Mouse (Mus musculus) bone marrow, adult 2 months (tissue): ENCODE measurements at regions not wholly inside any gene's neighbourhood (a gene's known extent, or its start where the extent isn't known, plus 50 kb on each side); places are given as distances from the start of the nearest gene placed in this dataset.

Experiments
- H3K27ac ChIP-seq: fragments of 200-500 bp; 2 replicates; pipeline ENCODE4 v1.5.1; 2012; ENCODE audit warnings: low read depth, mild to moderate bottlenecking, control low read depth, inconsistent platforms, low read length; ENCODE audit not compliant: control insufficient read depth, poor library complexity, insufficient read depth
- H3K4me1 ChIP-seq: fragments of 200-500 bp; 2 replicates; pipeline ENCODE4 v1.6.1; 2011; ENCODE audit warnings: low read length; ENCODE audit not compliant: control insufficient read depth, insufficient read depth
- H3K4me3 ChIP-seq: fragments of 200-500 bp; replicated peaks from 2 replicates; pipeline ENCODE3; 2011; ENCODE audit warnings: mild to moderate bottlenecking, low read depth, low read length, control low read depth; ENCODE audit not compliant: control insufficient read depth
- CTCF ChIP-seq: fragments of 200-500 bp; IDR thresholded peaks from 2 replicates; pipeline ENCODE4 v1.5.1; 2011; ENCODE audit warnings: low read length, control low read depth; ENCODE audit not compliant: control insufficient read depth, insufficient read depth
- POLR2A ChIP-seq: fragments of 200-500 bp; IDR thresholded peaks from 2 replicates; pipeline ENCODE4 v1.6.1; 2011; ENCODE audit warnings: low read depth, mild to moderate bottlenecking, control low read depth, low read length, borderline replicate concordance; ENCODE audit not compliant: control insufficient read depth
- WGBS: fragments of 180-500 bp; shearing (Covaris S2); methylation state at CpG from one replicate; pipeline ENCODE4 v1.1.7; 2018; 5-methylcytosine and 5-hydroxymethylcytosine counted together

- H3K4me1 ChIP-seq: no peaks in the 10 kb centered on the region
- no peak for TF ChIP-seq POLR2A
- TF ChIP-seq CTCF: no peak
- 75% methylated on average over 3 of the region's 3 CpGs for WGBS
Measured at GRCm38 (mm10) chr2:50805645-50806044, 343.3 kb downstream of the Rnd3 start.

GRCm38 (mm10) chr2:50796087-50796486 is 352.8 kb downstream of the Rnd3 start:
- WGBS: 88% methylated on average over 3 of the region's 3 CpGs
- Histone ChIP-seq H3K4me1 (no peaks in the 10 kb centered on the region), H3K4me3 (no peak overlapping the region), H3K27ac (no peak overlapping the region)
- TF ChIP-seq CTCF (no peak), POLR2A (no peak)

More at GRCm38 (mm10) chr2:50805645-50806044, 343.3 kb downstream of the Rnd3 start:
- Histone ChIP-seq H3K4me3 (no peak overlapping the region), H3K27ac (no peak overlapping the region)

GRCm38 (mm10) chr2:50793616-50794015 is 355.3 kb downstream of the Rnd3 start:
- no peak overlapping the region for H3K27ac ChIP-seq

GRCm38 (mm10) chr2:50793067-50793466 is 355.8 kb downstream of the Rnd3 start:
- Histone ChIP-seq H3K4me3 (no peak overlapping the region), H3K4me1 (no peaks in the 10 kb centered on the region), H3K27ac (no peak overlapping the region)
- WGBS: 93% methylated on average over 1 of the region's 1 CpGs
- no peak for TF ChIP-seq CTCF
- TF ChIP-seq POLR2A: no peak

More at GRCm38 (mm10) chr2:50793616-50794015, 355.3 kb downstream of the Rnd3 start:
- H3K4me3 ChIP-seq: no peak overlapping the region
- H3K4me1 ChIP-seq: no peaks in the 10 kb centered on the region
- WGBS: 70% methylated on average over 2 of the region's 2 CpGs
- TF ChIP-seq POLR2A (no peak), CTCF (no peak)

- Histone ChIP-seq H3K27ac (no peak overlapping the region), H3K4me1 (no peaks in the 10 kb centered on the region), H3K4me3 (no peak overlapping the region)
- no peak for TF ChIP-seq CTCF
- no peak for TF ChIP-seq POLR2A
- 61% methylated on average over 4 of the region's 4 CpGs for whole genome bisulfite sequencing
Measured at GRCm38 (mm10) chr2:50789051-50789651, 359.8 kb downstream of the Rnd3 start.

GRCm38 (mm10) chr2:50772101-50772500 is 376.8 kb downstream of the Rnd3 start:
- no peak overlapping the region for H3K27ac ChIP-seq
- no peaks in the 10 kb centered on the region for H3K4me1 ChIP-seq
- TF ChIP-seq POLR2A (no peak), CTCF (no peak)
- H3K4me3 ChIP-seq: no peak overlapping the region
- WGBS: 86% methylated on average over 8 of the region's 8 CpGs

- H3K4me1 ChIP-seq: no peaks in the 10 kb centered on the region
- TF ChIP-seq CTCF (no peak), POLR2A (no peak)
- H3K27ac ChIP-seq: no peak overlapping the region
- H3K4me3 ChIP-seq: no peak overlapping the region
- WGBS: 58% methylated on average over 2 of the region's 2 CpGs
Measured at GRCm38 (mm10) chr2:50759016-50759415, 389.9 kb downstream of the Rnd3 start.

- WGBS: 83% methylated on average over 21 of the region's 21 CpGs
Measured at GRCm38 (mm10) chr2:50757837-50758541, 390.9 kb downstream of the Rnd3 start.

More at GRCm38 (mm10) chr2:50757837-50758541, 390.9 kb downstream of the Rnd3 start:
- Histone ChIP-seq H3K4me1 (no peaks in the 10 kb centered on the region), H3K27ac (no peak overlapping the region), H3K4me3 (no peak overlapping the region)
- TF ChIP-seq POLR2A (no peak), CTCF (no peak)
